Mouse (Mus musculus) neural tube, embryonic 15.5 days (tissue): ENCODE results near the gene S100a1. TPM values are rescaled to one million over a fixed set of nuclear protein-coding genes. Genes with fewer than 3 reads are reported as not detected.
A peak's percentile ranks its signal among the peaks of the same experiment; 100 is the strongest.

Source experiments
- ATAC-seq: fragments of 200-750 bp; cut with Nextera tagmentation; 2 replicates; pipeline ENCODE4 v1.8.0; 2017; ENCODE audit warnings: mild to moderate bottlenecking, moderate TSS enrichment, moderate library complexity; ENCODE audit not compliant: low FRiP score
- H3K27ac ChIP-seq: fragments of 300-500 bp; sonication (generic); replicated peaks from 2 replicates; pipeline ENCODE4 v1.5.1; 2015; ENCODE audit warnings: mild to moderate bottlenecking, inconsistent platforms
- H3K27me3 ChIP-seq: fragments of 300-500 bp; sonication (generic); replicated peaks from 2 replicates; pipeline ENCODE4 v1.6.1; 2015; ENCODE audit warnings: inconsistent platforms
- H3K36me3 ChIP-seq: fragments of 300-500 bp; sonication (generic); 2 replicates; pipeline ENCODE4 v1.6.1; 2015; ENCODE audit warnings: inconsistent platforms
- H3K4me1 ChIP-seq: fragments of 300-500 bp; sonication (generic); 2 replicates; pipeline ENCODE4 v1.6.1; 2015; ENCODE audit warnings: inconsistent platforms
- H3K4me2 ChIP-seq: fragments of 300-500 bp; sonication (generic); 2 replicates; pipeline ENCODE4 v1.6.1; 2015; ENCODE audit warnings: inconsistent platforms, mild to moderate bottlenecking, moderate library complexity
- H3K4me3 ChIP-seq: fragments of 300-500 bp; sonication (generic); replicated peaks from 2 replicates; pipeline ENCODE4 v1.5.1; 2015; ENCODE audit warnings: mild to moderate bottlenecking, inconsistent platforms
- H3K9ac ChIP-seq: fragments of 300-500 bp; sonication (generic); replicated peaks from 2 replicates; pipeline ENCODE4 v1.6.1; 2015; ENCODE audit warnings: mild to moderate bottlenecking, inconsistent platforms
- H3K9me3 ChIP-seq: fragments of 300-500 bp; sonication (generic); replicated peaks from 2 replicates; pipeline ENCODE4 v1.6.1; 2016; ENCODE audit warnings: inconsistent platforms
- WGBS: fragments of 180-500 bp; shearing (Covaris S2); methylation state at CpG from one replicate; pipeline ENCODE4 v1.1.7; 2015; ENCODE audit warnings: mixed read lengths; 5-methylcytosine and 5-hydroxymethylcytosine counted together
- polyA plus RNA-seq: library from polyadenylated mRNA; unstranded; fragments of >200 nt; fragmentation: Nextera tagmentation; extraction: Ambion mirVana; gene quantifications from 2 replicates; pipeline ENCODE4 v1.2.1, GENCODE M21; 2015

The S100a1 gene
- polyA plus RNA-seq, 1 experiment from 2014 or later, result 23.5 TPM

- Histone ChIP-seq H3K9me3 (no peaks in the 10 kb centered on the region), H3K27ac (no peak overlapping the region), H3K9ac (no peak overlapping the region), H3K4me3 (no peak overlapping the region), H3K4me1 (peaks cover 9% of the 10 kb centered on the region), H3K4me2 (no peak overlapping the region), H3K27me3 (no peaks in the 10 kb centered on the region), H3K36me3 (peaks cover 72% of the 10 kb centered on the region)
- ATAC-seq, result no peak
- 83% methylated on average over 5 of the region's 5 CpGs for WGBS
These were observed 27.2 kb downstream of the S100a1 start for GRCm38 (mm10) chr3:90486998-90487397.

GRCm38 (mm10) chr3:90475831-90476611 is 38.2 kb downstream of the S100a1 start, which contains the start of gene Ilf2:
Ilf2 (plus strand) TSS chr3:90476126.
- Histone ChIP-seq H3K27ac (peak within 1 kb of the TSS; percentile 96), H3K9me3 (no peaks in the 10 kb centered on the region), H3K27me3 (no peaks in the 10 kb centered on the region), H3K4me3 (peak within 1 kb of the TSS; percentile 75), H3K4me1 (peaks cover 18% of the 10 kb centered on the region), H3K4me2 (peak within 1 kb of the TSS; percentile 70), H3K36me3 (peaks cover 23% of the 10 kb centered on the region), H3K9ac (peak within 1 kb of the TSS; percentile 91)
- ATAC-seq, result peak; percentile 99
- WGBS, result 1% methylated on average over 45 of the region's 45 CpGs

- Histone ChIP-seq H3K4me3 (peak overlapping the region; percentile 36), H3K9me3 (no peaks in the 10 kb centered on the region), H3K36me3 (peaks cover 16% of the 10 kb centered on the region), H3K27ac (no peak overlapping the region), H3K4me1 (peaks cover 18% of the 10 kb centered on the region), H3K9ac (no peak overlapping the region), H3K27me3 (no peaks in the 10 kb centered on the region), H3K4me2 (peak overlapping the region; percentile 50)
- 38% methylated on average over 16 of the region's 16 CpGs for WGBS
- peak; percentile 35 for ATAC-seq
These were observed 38.9 kb downstream of the S100a1 start for GRCm38 (mm10) chr3:90475151-90475830.

GRCm38 (mm10) chr3:90472213-90472612 is 42.0 kb downstream of the S100a1 start:
- H3K9ac ChIP-seq, result no peak overlapping the region
- 34% methylated on average over 3 of the region's 3 CpGs for WGBS

GRCm38 (mm10) chr3:90467618-90468300 is 46.4 kb downstream of the S100a1 start:
- Histone ChIP-seq H3K36me3 (no peaks in the 10 kb centered on the region), H3K27ac (no peak overlapping the region), H3K4me1 (peaks cover 18% of the 10 kb centered on the region), H3K27me3 (peaks cover 38% of the 10 kb centered on the region), H3K4me3 (no peak overlapping the region), H3K4me2 (no peak overlapping the region), H3K9me3 (no peaks in the 10 kb centered on the region), H3K9ac (no peak overlapping the region)
- no peak for ATAC-seq
- 94% methylated on average over 10 of the region's 10 CpGs for WGBS

More at GRCm38 (mm10) chr3:90472213-90472612, 42.0 kb downstream of the S100a1 start:
- no peak overlapping the region for H3K27ac ChIP-seq
- no peaks in the 10 kb centered on the region for H3K36me3 ChIP-seq
- no peak overlapping the region for H3K4me3 ChIP-seq
- H3K4me1 ChIP-seq, result peaks cover 5% of the 10 kb centered on the region
- H3K27me3 ChIP-seq, result peaks cover 4% of the 10 kb centered on the region; the same call in 1 of the 2 replicates
- ATAC-seq, result no peak
- no peak overlapping the region for H3K4me2 ChIP-seq
- H3K9me3 ChIP-seq, result no peaks in the 10 kb centered on the region

GRCm38 (mm10) chr3:90466311-90466766 is 47.9 kb downstream of the S100a1 start:
- no peak overlapping the region for H3K27ac ChIP-seq
- peaks cover 18% of the 10 kb centered on the region for H3K4me1 ChIP-seq
- H3K4me3 ChIP-seq, result peak overlapping the region; percentile 60
- peak overlapping the region; percentile 55 for H3K9ac ChIP-seq
- peaks cover 52% of the 10 kb centered on the region for H3K27me3 ChIP-seq
- H3K9me3 ChIP-seq, result no peaks in the 10 kb centered on the region
- WGBS, result under 1% methylated on average over 15 of the region's 15 CpGs
- peak; percentile 40; the same call in 1 of the 2 replicates for ATAC-seq
- peak overlapping the region; percentile 96 for H3K4me2 ChIP-seq
- H3K36me3 ChIP-seq, result no peaks in the 10 kb centered on the region

- Histone ChIP-seq H3K4me3 (peak within 1 kb of the TSS; percentile 60), H3K9me3 (no peaks in the 10 kb centered on the region), H3K36me3 (no peaks in the 10 kb centered on the region), H3K27ac (no peak within 1 kb of the TSS), H3K27me3 (peaks cover 52% of the 10 kb centered on the region), H3K9ac (peak within 1 kb of the TSS; percentile 55), H3K4me2 (peak within 1 kb of the TSS; percentile 96), H3K4me1 (peaks cover 18% of the 10 kb centered on the region)
- ATAC-seq, result peak; percentile 60
- 0% methylated on average over 30 of the region's 49 CpGs for WGBS
These were observed 48.4 kb downstream of the S100a1 start, which contains the start of gene Npr1 for GRCm38 (mm10) chr3:90465686-90466310. Npr1 (minus strand) TSS chr3:90465866.

- H3K9me3 ChIP-seq, result no peaks in the 10 kb centered on the region
- WGBS, result under 1% methylated on average over 75 of the region's 75 CpGs
- H3K27me3 ChIP-seq, result peaks cover 52% of the 10 kb centered on the region
- H3K4me2 ChIP-seq, result peak overlapping the region; percentile 96
- peak overlapping the region; percentile 60 for H3K4me3 ChIP-seq
- peaks cover 18% of the 10 kb centered on the region for H3K4me1 ChIP-seq
- ATAC-seq, result peak; percentile 51
- H3K27ac ChIP-seq, result no peak overlapping the region
- H3K36me3 ChIP-seq, result no peaks in the 10 kb centered on the region
- peak overlapping the region; percentile 55 for H3K9ac ChIP-seq
These were observed 49.0 kb downstream of the S100a1 start for GRCm38 (mm10) chr3:90465081-90465685.

GRCm38 (mm10) chr3:90464552-90465080 is 49.6 kb downstream of the S100a1 start:
- H3K27me3 ChIP-seq, result peaks cover 52% of the 10 kb centered on the region
- ATAC-seq, result no peak
- H3K4me2 ChIP-seq, result peak overlapping the region; percentile 96
- 13% methylated on average over 37 of the region's 37 CpGs for WGBS
- peaks cover 18% of the 10 kb centered on the region for H3K4me1 ChIP-seq
- H3K9me3 ChIP-seq, result no peaks in the 10 kb centered on the region
- peak overlapping the region; percentile 60 for H3K4me3 ChIP-seq
- no peak overlapping the region for H3K27ac ChIP-seq
- H3K9ac ChIP-seq, result peak overlapping the region; percentile 55; the same call in 1 of the 2 replicates
- H3K36me3 ChIP-seq, result no peaks in the 10 kb centered on the region

- no peak overlapping the region for H3K9ac ChIP-seq
- H3K4me2 ChIP-seq, result no peak overlapping the region
- no peaks in the 10 kb centered on the region for H3K36me3 ChIP-seq
- peaks cover 18% of the 10 kb centered on the region for H3K4me1 ChIP-seq
- no peak overlapping the region for H3K27ac ChIP-seq
- H3K9me3 ChIP-seq, result no peaks in the 10 kb centered on the region
- WGBS, result 35% methylated on average over 7 of the region's 7 CpGs
- ATAC-seq, result no peak
- peaks cover 48% of the 10 kb centered on the region for H3K27me3 ChIP-seq
- no peak overlapping the region for H3K4me3 ChIP-seq
These were observed 51.6 kb downstream of the S100a1 start for GRCm38 (mm10) chr3:90462579-90462978.
